Mouse (Mus musculus) MEL (cell line): Measurements from ENCODE around the gene Abcb6.

ENCODE experiments used
- CHD2 ChIP-seq: IDR thresholded peaks from 2 replicates; pipeline ENCODE4 v1.6.1; 2011; ENCODE audit warnings: low read length, improper control_type of control experiment
- CTCF ChIP-seq, 3 experiments: IDR thresholded peaks in 2 of 3; conservative IDR thresholded peaks in 1 of 3; 2 replicates each; pipeline ENCODE4 v1.5.1; 2011 to 2012; ENCODE audit warnings: low read length in 3 of 3, low read depth in 2 of 3, mild to moderate bottlenecking in 2 of 3, improper control_type of control experiment in 1 of 3, inconsistent platforms in 1 of 3, mixed read lengths in 1 of 3, moderate library complexity in 1 of 3; ENCODE audit not compliant: control insufficient read depth in 1 of 3, insufficient read depth in 1 of 3, poor library complexity in 1 of 3, severe bottlenecking in 1 of 3
- E2F4 ChIP-seq: IDR thresholded peaks from 2 replicates; pipeline ENCODE4 v1.6.1; 2011; ENCODE audit warnings: low read depth, low read length, improper control_type of control experiment, borderline replicate concordance
- EP300 ChIP-seq, 2 experiments: IDR thresholded peaks; 2 replicates each; pipeline ENCODE4 v1.6.1; 2011; ENCODE audit warnings: improper control_type of control experiment in 2 of 2, low read length in 2 of 2, low read depth in 1 of 2, mild to moderate bottlenecking in 1 of 2
- ETS1 ChIP-seq: IDR thresholded peaks from 2 replicates; pipeline ENCODE4 v1.6.1; 2012; ENCODE audit warnings: low read depth, mild to moderate bottlenecking, inconsistent platforms, low read length, improper control_type of control experiment, moderate library complexity
- GATA1 ChIP-seq: IDR thresholded peaks from 2 replicates; pipeline ENCODE4 v1.6.1; 2011; ENCODE audit warnings: low read depth, low read length, improper control_type of control experiment
- MAFK ChIP-seq: IDR thresholded peaks from 2 replicates; pipeline ENCODE4 v1.6.1; 2011; ENCODE audit warnings: low read depth, mild to moderate bottlenecking, low read length, improper control_type of control experiment, borderline replicate concordance
- MAX ChIP-seq: IDR thresholded peaks from 2 replicates; pipeline ENCODE4 v1.6.1; 2011; ENCODE audit warnings: low read length, improper control_type of control experiment
- POLR2A ChIP-seq, 2 experiments: IDR thresholded peaks; 2 replicates each; pipeline ENCODE4 v1.6.1; 2011 to 2012; ENCODE audit warnings: low read length in 2 of 2, mild to moderate bottlenecking in 2 of 2, control low read depth in 1 of 2, improper control_type of control experiment in 1 of 2, low read depth in 1 of 2, moderate library complexity in 1 of 2; ENCODE audit not compliant: control insufficient read depth in 1 of 2, insufficient read depth in 1 of 2, poor library complexity in 1 of 2
- TCF12 ChIP-seq: IDR thresholded peaks from 2 replicates; pipeline ENCODE4 v1.6.1; 2014; ENCODE audit warnings: low read depth, mild to moderate bottlenecking, inconsistent platforms, low read length, improper control_type of control experiment, moderate library complexity
- ZMIZ1 ChIP-seq: IDR thresholded peaks from 2 replicates; pipeline ENCODE4 v1.6.1; 2012; ENCODE audit warnings: low read depth, mild to moderate bottlenecking, inconsistent platforms, low read length, improper control_type of control experiment, moderate library complexity

GRCm38 (mm10) chr1:75138448-75138847, 41.7 kb downstream of the Abcb6 start:
- TF ChIP-seq CTCF (IDR thresholded peaks at IDR 0.05 in 2 of 3, conservative IDR thresholded peaks at IDR 0.05 in 1 of 3; ENCODE audit: control insufficient read depth in 1 of 3, insufficient read depth in 1 of 3, low read depth in 2 of 3, low read length in 3 of 3, poor library complexity in 1 of 3, severe bottlenecking in 1 of 3), result no peak
- no peak for TF ChIP-seq E2F4
- TF ChIP-seq TCF12, result no peak
- no peak for TF ChIP-seq ZMIZ1
- no peak for TF ChIP-seq EP300 (IDR thresholded peaks at IDR 0.05; ENCODE audit: low read depth in 1 of 2, low read length in 2 of 2)
- TF ChIP-seq MAFK, result no peak
- no peak for TF ChIP-seq CHD2
- no peak for TF ChIP-seq GATA1
- no peak for TF ChIP-seq POLR2A (IDR thresholded peaks at IDR 0.05; ENCODE audit: control insufficient read depth in 1 of 2, insufficient read depth in 1 of 2, low read depth in 1 of 2, low read length in 2 of 2, poor library complexity in 1 of 2)
- TF ChIP-seq ETS1, result no peak
- TF ChIP-seq MAX, result no peak
